23 mouse cellular contexts compared by ENCODE assay signal in genomic region chr16:3748976-3749375, GRCm38 (mm10). TPM values are rescaled to one million over a fixed set of nuclear protein-coding genes. Genes with fewer than 3 reads are reported as not detected.
DNase-seq lines count a peak whose midpoint lies in the region; ATAC-seq and TF ChIP-seq lines count a peak whose summit lies in the region.
"Had no signal": no experiment of that assay in that cellular context is flagged by ENCODE, and none has a peak within 500 bp of the region (broad histone marks: within the 10 kb centered on the region; RNA-seq: fewer than 3 reads in every experiment).

No protein-coding gene starts in this region.

- 98% methylated on average over 3 of the region's 3 CpGs for WGBS in heart, adult 2 months
- 100% methylated on average over 3 of the region's 3 CpGs for WGBS in midbrain, embryonic 11.5 days
- 97% methylated on average over 3 of the region's 3 CpGs for WGBS in midbrain, postnatal 0 days

- peak; percentile 62 for DNase-seq in heart, adult 11 months
- DNase-seq in heart, adult 2 months = no peak
- peak; percentile 71 for DNase-seq in midbrain, embryonic 11.5 days (ENCODE audit: low spot score, missing footprints)
- no peak for DNase-seq in midbrain, postnatal 0 days (ENCODE audit: low spot score)
- DNase-seq: adrenal gland, adult 2 months; adrenal gland, adult 8-10 months; adrenal gland, postnatal 10 days; adrenal gland, postnatal 14 days; adrenal gland, postnatal 25 days; adrenal gland, postnatal 36 days; B cell, adult 2 months; cerebellum, adult 11 months; cerebellum, adult 11-12 months; cerebellum, adult 18-20 months had no signal

- peaks cover 26% of the 10 kb centered on the region for H3K36me3 ChIP-seq in heart, adult 2 months (ENCODE audit: control insufficient read depth, insufficient read depth, low read length)
- H3K36me3 ChIP-seq in midbrain, embryonic 11.5 days (ENCODE audit: control insufficient read depth, insufficient read depth, low read length) = peaks cover 40% of the 10 kb centered on the region
- peaks cover 45% of the 10 kb centered on the region for H3K36me3 ChIP-seq in midbrain, postnatal 0 days (ENCODE audit: insufficient read depth, low read length)

- H3K79me2 ChIP-seq in heart, adult 2 months (replicated peaks; ENCODE audit: control insufficient read depth, insufficient read depth, low read length) = no peaks in the 10 kb centered on the region

- no peak overlapping the region for H3K4me2 ChIP-seq in midbrain, embryonic 11.5 days
- H3K4me2 ChIP-seq in midbrain, postnatal 0 days (ENCODE audit: low read depth, low read length, poor library complexity, severe bottlenecking) = no peak overlapping the region

- peaks cover 11% of the 10 kb centered on the region for H3K9me3 ChIP-seq in midbrain, embryonic 11.5 days (ENCODE audit: control insufficient read depth, low read length)
- H3K9me3 ChIP-seq in midbrain, postnatal 0 days (ENCODE audit: low read length) = peaks cover 15% of the 10 kb centered on the region; the same call in 1 of the 2 replicates

- TF ChIP-seq CTCF in heart, adult 2 months (IDR thresholded peaks at IDR 0.05) = no peak
- TF ChIP-seq CTCF in midbrain, postnatal 0 days (IDR thresholded peaks at IDR 0.05) = no peak

- no peak overlapping the region for H3K9ac ChIP-seq in heart, adult 2 months (ENCODE audit: low read depth, low read length)
- H3K9ac ChIP-seq in midbrain, embryonic 11.5 days (ENCODE audit: low read length) = no peak overlapping the region
- no peak overlapping the region for H3K9ac ChIP-seq in midbrain, postnatal 0 days (replicated peaks; ENCODE audit: low read length, poor library complexity, severe bottlenecking)

- H3K27me3 ChIP-seq in heart, adult 2 months (ENCODE audit: control insufficient read depth, insufficient read depth, low read length) = no peaks in the 10 kb centered on the region
- H3K27me3 ChIP-seq in midbrain, embryonic 11.5 days (ENCODE audit: control insufficient read depth, insufficient read depth, low read length) = no peaks in the 10 kb centered on the region
- H3K27me3 ChIP-seq in midbrain, postnatal 0 days (ENCODE audit: insufficient read depth, low read length) = no peaks in the 10 kb centered on the region
- H3K27me3 ChIP-seq: CH12.LX, Patski had no signal

- TF ChIP-seq EP300 in heart, adult 2 months (IDR thresholded peaks at IDR 0.05; ENCODE audit: insufficient read depth, low read depth, low read length) = no peak

- no peak overlapping the region for H3K4me3 ChIP-seq in heart, adult 2 months
- no peak overlapping the region for H3K4me3 ChIP-seq in midbrain, embryonic 11.5 days (ENCODE audit: low read depth, low read length)
- no peak overlapping the region for H3K4me3 ChIP-seq in midbrain, postnatal 0 days (ENCODE audit: low read depth, low read length)

- peaks cover 3% of the 10 kb centered on the region; the same call in 1 of the 2 replicates for H3K4me1 ChIP-seq in heart, adult 2 months (ENCODE audit: control insufficient read depth, insufficient read depth, low read length)
- peaks cover 14% of the 10 kb centered on the region for H3K4me1 ChIP-seq in midbrain, embryonic 11.5 days (ENCODE audit: control insufficient read depth, insufficient read depth, low read length)
- H3K4me1 ChIP-seq in midbrain, postnatal 0 days (ENCODE audit: insufficient read depth, low read length) = peaks cover 10% of the 10 kb centered on the region; the same call in 1 of the 2 replicates

- H3K27ac ChIP-seq in heart, adult 2 months = no peak overlapping the region
- no peak overlapping the region for H3K27ac ChIP-seq in midbrain, embryonic 11.5 days (ENCODE audit: low read depth, low read length)
- H3K27ac ChIP-seq in midbrain, postnatal 0 days (ENCODE audit: low read depth, low read length) = no peak overlapping the region

- TF ChIP-seq POLR2A in heart, adult 2 months (IDR thresholded peaks at IDR 0.05; ENCODE audit: insufficient read depth, low read depth, low read length) = no peak

- ATAC-seq in midbrain, embryonic 11.5 days (ENCODE audit: low FRiP score) = no peak
- no peak for ATAC-seq in midbrain, postnatal 0 days (ENCODE audit: low FRiP score)
- ATAC-seq: activated CD4-positive, CD25-positive, alpha-beta regulatory T cell, adult 4 months; CD4-positive, CD25-positive, alpha-beta regulatory T cell, adult 4 months; Patski had no signal

- intact Hi-C loops in heart, adult 2 months (cut with DNase I) = loop anchor here (10.0 kb wide), 3 partner anchors 96 to 256 kb away; partner anchors contain the start of genes Gm20695, Slx4, Zfp174 and Zfp597

RNA-seq across cellular contexts. Expression of gene Zfp263, which starts 5.1 kb away (rescaled TPM):
- total RNA-seq in heart, adult 2 months (2021) = 1 to 10 TPM; 6.2 to 7.6 TPM
- polyA plus RNA-seq in heart, adult 2 months (2012; rRNA removed) = 3.8 and 6.1 TPM in 2 replicates
- polyA plus RNA-seq in midbrain, embryonic 11.5 days (2014; fragmentation: Nextera tagmentation; extraction: Ambion mirVana) = 27.2 and 32.1 TPM in 2 replicates
- 22.9 and 27.9 TPM in 2 replicates for total RNA-seq in midbrain, postnatal 0 days (2014; rRNA removed)
- polyA plus RNA-seq in midbrain, postnatal 0 days (2015; fragmentation: Nextera tagmentation; extraction: Ambion mirVana) = 36.2 and 39.4 TPM in 2 replicates
- polyA plus RNA-seq: C2C12 had no signal

RNA-seq across cellular contexts. Expression of gene Mefv, which starts 31.1 kb away (rescaled TPM):
- not detected for total RNA-seq in heart, adult 2 months (2021)
- 0.06 and 0.09 TPM in 2 replicates for polyA plus RNA-seq in heart, adult 2 months (2012; rRNA removed)
- polyA plus RNA-seq in midbrain, embryonic 11.5 days (2014; fragmentation: Nextera tagmentation; extraction: Ambion mirVana) = not detected in 2 replicates
- total RNA-seq in midbrain, postnatal 0 days (2014; rRNA removed) = not detected in 2 replicates
- polyA plus RNA-seq in midbrain, postnatal 0 days (2015; fragmentation: Nextera tagmentation; extraction: Ambion mirVana) = not detected in 2 replicates
- total RNA-seq: adrenal gland, adult 18-20 months; adrenal gland, adult 2 months; adrenal gland, postnatal 25 days; adrenal gland, postnatal 36 days; CH12.LX; ES-E14; MEL had no signal
- polyA plus RNA-seq: activated CD4-positive, CD25-positive, alpha-beta regulatory T cell, adult 4 months; adrenal gland, adult 2 months; C2C12; G1E; Patski had no signal

Comparison
In these comparisons a context has a peak if more than half of its experiments do, and no peak if none do; other contexts are left out.
1. DNase-seq: peak in heart, adult 11 months (single experiment) and midbrain, embryonic 11.5 days (single experiment); none in heart, adult 2 months (0 of 2) and midbrain, postnatal 0 days (single experiment).